Mouse (Mus musculus) forebrain, embryonic 12.5 days (tissue): ENCODE measurements around the gene Fip1l1. TPM values are rescaled to one million over a fixed set of nuclear protein-coding genes. Genes with fewer than 3 reads are reported as not detected.

ENCODE experiments used
- ATAC-seq: fragments of 200-750 bp; cut with Nextera tagmentation; 2 replicates; pipeline ENCODE4 v1.8.0; 2017; ENCODE audit warnings: moderate TSS enrichment; ENCODE audit not compliant: low FRiP score
- H3K27ac ChIP-seq: fragments of 300-500 bp; sonication (generic); 2 replicates; pipeline ENCODE4 v1.5.1; 2016; ENCODE audit warnings: mild to moderate bottlenecking
- H3K27me3 ChIP-seq: fragments of 300-500 bp; sonication (generic); 2 replicates; pipeline ENCODE4 v1.6.1; 2016; ENCODE audit warnings: mild to moderate bottlenecking
- H3K36me3 ChIP-seq: fragments of 300-500 bp; sonication (generic); replicated peaks from 2 replicates; pipeline ENCODE4 v1.6.1; 2016; ENCODE audit warnings: mild to moderate bottlenecking
- H3K4me1 ChIP-seq: fragments of 300-500 bp; sonication (generic); 2 replicates; pipeline ENCODE4 v1.6.1; 2016
- H3K4me2 ChIP-seq: fragments of 300-500 bp; sonication (generic); 2 replicates; pipeline ENCODE4 v1.6.1; 2016; ENCODE audit warnings: mild to moderate bottlenecking, moderate library complexity
- H3K4me3 ChIP-seq: fragments of 300-500 bp; sonication (generic); replicated peaks from 2 replicates; pipeline ENCODE4 v1.5.1; 2016; ENCODE audit warnings: mild to moderate bottlenecking
- H3K9ac ChIP-seq: fragments of 300-500 bp; sonication (generic); 2 replicates; pipeline ENCODE4 v1.6.1; 2016; ENCODE audit warnings: mild to moderate bottlenecking
- H3K9me3 ChIP-seq: fragments of 300-500 bp; sonication (generic); 2 replicates; pipeline ENCODE4 v1.6.1; 2016
- WGBS: fragments of 180-500 bp; shearing (Covaris S2); methylation state at CpG from one replicate; pipeline ENCODE4 v1.1.7; 2016; 5-methylcytosine and 5-hydroxymethylcytosine counted together
- polyA plus RNA-seq: library from polyadenylated mRNA; unstranded; fragments of >200 nt; fragmentation: Nextera tagmentation; extraction: Ambion mirVana; gene quantifications from 2 replicates; pipeline ENCODE4 v1.2.1, GENCODE M21; 2016

Gene Fip1l1
- polyA plus RNA-seq, result 128 and 130 TPM in 2 replicates

GRCm38 (mm10) chr5:74535240-74536021, at the start of gene Fip1l1:
Gene Fip1l1, plus strand, starts transcription at chr5:74535449.
- peak within 1 kb of the TSS; percentile 93 for H3K27ac ChIP-seq
- WGBS, result under 1% methylated on average over 73 of the region's 73 CpGs
- no peaks in the 10 kb centered on the region for H3K27me3 ChIP-seq
- peak within 1 kb of the TSS; percentile 91 for H3K9ac ChIP-seq
- H3K4me3 ChIP-seq, result peak within 1 kb of the TSS; percentile 83
- peak within 1 kb of the TSS; percentile 60 for H3K4me2 ChIP-seq
- no peaks in the 10 kb centered on the region for H3K36me3 ChIP-seq
- H3K4me1 ChIP-seq, result peaks cover 28% of the 10 kb centered on the region
- ATAC-seq, result peak; percentile 92
- no peaks in the 10 kb centered on the region for H3K9me3 ChIP-seq

- no peak overlapping the region for H3K27ac ChIP-seq
- no peak for ATAC-seq
- 85% methylated on average over 3 of the region's 3 CpGs for WGBS
- no peak overlapping the region for H3K9ac ChIP-seq
- H3K4me3 ChIP-seq, result no peak overlapping the region
- H3K4me2 ChIP-seq, result no peak overlapping the region
- no peaks in the 10 kb centered on the region for H3K36me3 ChIP-seq
- no peaks in the 10 kb centered on the region for H3K4me1 ChIP-seq
- H3K27me3 ChIP-seq, result no peaks in the 10 kb centered on the region
- no peaks in the 10 kb centered on the region for H3K9me3 ChIP-seq
Measured at GRCm38 (mm10) chr5:74492705-74493104, 42.5 kb upstream of the Fip1l1 start.

GRCm38 (mm10) chr5:74511686-74512085, 23.6 kb upstream of the Fip1l1 start:
- no peak for ATAC-seq
- no peaks in the 10 kb centered on the region for H3K27me3 ChIP-seq
- H3K4me3 ChIP-seq, result no peak overlapping the region
- no peaks in the 10 kb centered on the region for H3K9me3 ChIP-seq
- no peaks in the 10 kb centered on the region for H3K4me1 ChIP-seq
- H3K4me2 ChIP-seq, result no peak overlapping the region
- H3K27ac ChIP-seq, result no peak overlapping the region
- H3K36me3 ChIP-seq, result no peaks in the 10 kb centered on the region
- H3K9ac ChIP-seq, result no peak overlapping the region

GRCm38 (mm10) chr5:74527025-74527424, 8.2 kb upstream of the Fip1l1 start:
- Histone ChIP-seq H3K4me2 (no peak overlapping the region), H3K9me3 (no peaks in the 10 kb centered on the region)
- 86% methylated on average over 5 of the region's 5 CpGs for WGBS

GRCm38 (mm10) chr5:74530785-74531184, 4.5 kb upstream of the Fip1l1 start:
- Histone ChIP-seq H3K9ac (peak overlapping the region; percentile 56), H3K36me3 (no peaks in the 10 kb centered on the region), H3K4me2 (peak overlapping the region; percentile 98), H3K27ac (no peak overlapping the region), H3K27me3 (no peaks in the 10 kb centered on the region), H3K9me3 (no peaks in the 10 kb centered on the region), H3K4me3 (peak overlapping the region; percentile 83), H3K4me1 (peaks cover 17% of the 10 kb centered on the region)
- no peak for ATAC-seq
- WGBS, result 28% methylated on average over 16 of the region's 16 CpGs

More at GRCm38 (mm10) chr5:74527025-74527424, 8.2 kb upstream of the Fip1l1 start:
- no peak overlapping the region for H3K27ac ChIP-seq
- no peak overlapping the region for H3K9ac ChIP-seq
- no peak for ATAC-seq
- H3K4me1 ChIP-seq, result peaks cover 15% of the 10 kb centered on the region
- H3K4me3 ChIP-seq, result no peak overlapping the region
- H3K27me3 ChIP-seq, result no peaks in the 10 kb centered on the region
- H3K36me3 ChIP-seq, result no peaks in the 10 kb centered on the region

- peak within 1 kb of the TSS; percentile 83 for H3K4me3 ChIP-seq
- H3K9me3 ChIP-seq, result no peaks in the 10 kb centered on the region
- H3K36me3 ChIP-seq, result no peaks in the 10 kb centered on the region
- peak within 1 kb of the TSS; percentile 98 for H3K4me2 ChIP-seq
- ATAC-seq, result peak; percentile 86
- no peaks in the 10 kb centered on the region for H3K27me3 ChIP-seq
- 7% methylated on average over 35 of the region's 35 CpGs for WGBS
- peaks cover 24% of the 10 kb centered on the region for H3K4me1 ChIP-seq
- H3K27ac ChIP-seq, result no peak within 1 kb of the TSS
- peak within 1 kb of the TSS; percentile 56 for H3K9ac ChIP-seq
Measured at GRCm38 (mm10) chr5:74531630-74532280, 3.5 kb upstream of the Fip1l1 start, which contains the start of gene Scfd2. Gene Scfd2, minus strand, starts transcription at chr5:74531759.

- Histone ChIP-seq H3K9ac (peak overlapping the region; percentile 91), H3K4me3 (peak overlapping the region; percentile 83), H3K27me3 (no peaks in the 10 kb centered on the region), H3K4me2 (peak overlapping the region; percentile 60), H3K27ac (peak overlapping the region; percentile 93), H3K4me1 (peaks cover 20% of the 10 kb centered on the region), H3K36me3 (no peaks in the 10 kb centered on the region), H3K9me3 (no peaks in the 10 kb centered on the region)
- ATAC-seq, result no peak
- WGBS, result 50% methylated on average over 12 of the region's 12 CpGs
Measured at GRCm38 (mm10) chr5:74536180-74536947, 1.1 kb downstream of the Fip1l1 start.

GRCm38 (mm10) chr5:74545606-74546005, 10.4 kb downstream of the Fip1l1 start:
- H3K27ac ChIP-seq, result no peak overlapping the region
- no peaks in the 10 kb centered on the region for H3K9me3 ChIP-seq
- no peaks in the 10 kb centered on the region for H3K27me3 ChIP-seq
- WGBS, result 95% methylated on average over 4 of the region's 4 CpGs
- no peaks in the 10 kb centered on the region for H3K4me1 ChIP-seq
- peaks cover 58% of the 10 kb centered on the region for H3K36me3 ChIP-seq
- no peak for ATAC-seq
- no peak overlapping the region for H3K4me2 ChIP-seq
- no peak overlapping the region for H3K9ac ChIP-seq
- H3K4me3 ChIP-seq, result no peak overlapping the region

GRCm38 (mm10) chr5:74549566-74549965, 14.3 kb downstream of the Fip1l1 start:
- no peak for ATAC-seq
- 88% methylated on average over 8 of the region's 8 CpGs for WGBS
- Histone ChIP-seq H3K4me3 (no peak overlapping the region), H3K4me1 (no peaks in the 10 kb centered on the region), H3K9me3 (no peaks in the 10 kb centered on the region), H3K4me2 (no peak overlapping the region), H3K9ac (no peak overlapping the region), H3K27me3 (no peaks in the 10 kb centered on the region), H3K27ac (no peak overlapping the region), H3K36me3 (peaks cover 58% of the 10 kb centered on the region)

- H3K36me3 ChIP-seq, result peaks cover 67% of the 10 kb centered on the region
- H3K27ac ChIP-seq, result no peak overlapping the region
- no peaks in the 10 kb centered on the region for H3K27me3 ChIP-seq
- H3K4me3 ChIP-seq, result no peak overlapping the region
- H3K4me2 ChIP-seq, result no peak overlapping the region
- ATAC-seq, result no peak
- H3K9ac ChIP-seq, result no peak overlapping the region
- 96% methylated on average over 1 of the region's 1 CpGs for WGBS
- H3K9me3 ChIP-seq, result no peaks in the 10 kb centered on the region
- H3K4me1 ChIP-seq, result no peaks in the 10 kb centered on the region
Measured at GRCm38 (mm10) chr5:74561151-74561550, 25.9 kb downstream of the Fip1l1 start.

- Histone ChIP-seq H3K4me3 (no peak overlapping the region), H3K4me2 (no peak overlapping the region), H3K4me1 (no peaks in the 10 kb centered on the region), H3K36me3 (peaks cover 27% of the 10 kb centered on the region), H3K9ac (no peak overlapping the region), H3K9me3 (no peaks in the 10 kb centered on the region), H3K27me3 (no peaks in the 10 kb centered on the region), H3K27ac (no peak overlapping the region)
- no peak for ATAC-seq
- WGBS, result 90% methylated on average over 6 of the region's 6 CpGs
Measured at GRCm38 (mm10) chr5:74571767-74572166, 36.5 kb downstream of the Fip1l1 start.

GRCm38 (mm10) chr5:74589133-74589532, 53.9 kb downstream of the Fip1l1 start:
- Histone ChIP-seq H3K4me1 (no peaks in the 10 kb centered on the region), H3K27ac (no peak overlapping the region), H3K36me3 (peaks cover 57% of the 10 kb centered on the region), H3K4me3 (no peak overlapping the region), H3K4me2 (no peak overlapping the region), H3K9ac (no peak overlapping the region), H3K27me3 (no peaks in the 10 kb centered on the region), H3K9me3 (no peaks in the 10 kb centered on the region)
- ATAC-seq, result no peak
- WGBS, result 97% methylated on average over 7 of the region's 7 CpGs
